Mouse (Mus musculus): ENCODE results near the gene Cyb561.

DNA sequence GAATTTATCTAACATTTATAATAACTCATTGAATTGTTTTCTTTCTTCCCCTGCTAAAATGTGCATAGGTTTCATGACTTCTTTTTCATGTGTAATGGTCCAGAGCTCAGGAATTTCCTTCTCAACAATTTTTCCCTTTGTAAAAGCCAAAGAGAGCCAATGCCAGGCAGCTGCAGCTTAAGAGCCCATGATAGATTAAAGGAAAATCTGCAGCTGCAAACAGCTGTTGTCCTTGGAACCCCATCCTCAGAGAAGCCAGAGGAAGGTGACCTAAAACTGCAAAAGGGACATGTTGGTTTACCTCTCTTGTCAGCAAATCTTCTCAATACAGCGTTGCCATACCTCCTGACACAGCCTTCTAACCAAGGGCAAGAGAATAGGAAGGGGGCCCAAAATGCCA is 50.2 kb downstream of the Cyb561 start:
- TF ChIP-seq CTCF (IDR thresholded peaks at IDR 0.05) (no peak), EP300 (IDR thresholded peaks at IDR 0.05) (0 out of 2 replicates have a peak, but pooled peaks have one; percentile 17)

Data from lung, postnatal 0 days (tissue).